Mouse (Mus musculus) G1E (cell line): ENCODE results near the gene Tshr.

Experiments
- CTCF ChIP-seq: IDR thresholded peaks from 2 replicates; pipeline ENCODE4 v1.5.1; 2012; ENCODE audit warnings: low read depth, low read length, inconsistent platforms, mixed read lengths
- GATA1 ChIP-seq: IDR thresholded peaks from 2 replicates; pipeline ENCODE4 v1.6.1; 2012; ENCODE audit warnings: borderline replicate concordance, low read length, inconsistent platforms, mixed read lengths
- GATA2 ChIP-seq: IDR thresholded peaks from 2 replicates; pipeline ENCODE4 v1.6.1; 2012; ENCODE audit warnings: low read depth, low read length, inconsistent platforms, borderline replicate concordance
- POLR2AphosphoS5 ChIP-seq: IDR thresholded peaks from 2 replicates; pipeline ENCODE4 v1.6.1; 2012; ENCODE audit warnings: low read depth, low read length, inconsistent platforms; ENCODE audit not compliant: insufficient replicate concordance
- TAL1 ChIP-seq: conservative IDR thresholded peaks from 2 replicates; pipeline ENCODE4 v1.6.1; 2012; ENCODE audit warnings: low read depth, low read length, inconsistent platforms, mixed read lengths

GRCm38 (mm10) chr12:91579665-91580064 lies 195.3 kb downstream of the Tshr start:
- TF ChIP-seq CTCF (no peak), GATA1 (no peak), TAL1 (0 out of 2 replicates have a peak, but pooled peaks have one; percentile 8), GATA2 (no peak), POLR2AphosphoS5 (no peak)
